Mouse (Mus musculus) thymus, postnatal 10 days (tissue): ENCODE results near the gene Gstt2.
"Not testable (repeated sequence)": the region's sequence is repeated elsewhere in the genome, so short reads cannot be mapped to it uniquely, and the experiment has no call there.

Experiments
- DNase-seq, 2 experiments: peaks; one replicate each; pipeline ENCODE4 v3.0.0; 2021; ENCODE audit warnings: low spot score in 2 of 2

The Gstt2 gene

GRCm38 (mm10) chr10:75855416-75855981 is 18.3 kb upstream of the Gstt2 start:
- no peak for DNase-seq

DNA sequence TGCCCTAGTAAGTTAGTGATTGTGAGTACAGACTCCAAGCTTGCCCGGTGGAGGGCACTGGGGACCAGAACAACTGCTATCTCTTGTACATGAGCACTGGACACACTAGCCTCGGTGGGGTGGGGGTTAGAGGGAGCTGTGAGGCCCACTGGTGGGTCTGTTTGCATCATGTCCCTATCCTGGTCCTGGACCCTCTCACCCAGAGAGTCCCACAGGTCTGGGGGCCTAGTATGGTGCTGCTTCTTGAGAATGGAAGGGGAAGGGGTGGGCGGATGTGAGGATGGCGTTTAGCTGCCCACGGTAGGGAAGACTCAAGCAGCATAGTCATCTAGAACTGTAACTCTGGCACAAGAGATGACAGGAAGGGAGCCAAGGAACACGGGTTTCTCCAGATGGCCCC is 17.6 kb upstream of the Gstt2 start:
- no peak for DNase-seq

DNA sequence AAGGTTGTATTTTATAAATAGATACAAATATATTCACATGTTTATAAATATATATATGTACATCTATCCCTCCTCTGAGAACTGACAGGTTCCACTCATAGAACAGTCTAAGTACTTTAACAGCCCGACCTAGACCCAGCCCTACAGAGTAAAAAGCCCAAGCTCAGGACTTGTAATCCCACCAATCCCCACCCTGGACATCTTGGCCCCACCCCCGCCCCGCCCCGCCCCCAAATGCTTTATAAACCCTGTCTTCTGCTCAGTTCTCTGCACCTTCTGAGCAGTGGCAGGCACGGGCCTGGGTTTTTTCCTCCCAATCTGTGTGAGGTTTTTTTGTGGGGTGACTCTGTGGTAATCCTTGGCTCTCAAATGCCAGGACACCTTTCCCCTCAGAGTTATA is 16.9 kb upstream of the Gstt2 start:
- no peak for DNase-seq

DNA sequence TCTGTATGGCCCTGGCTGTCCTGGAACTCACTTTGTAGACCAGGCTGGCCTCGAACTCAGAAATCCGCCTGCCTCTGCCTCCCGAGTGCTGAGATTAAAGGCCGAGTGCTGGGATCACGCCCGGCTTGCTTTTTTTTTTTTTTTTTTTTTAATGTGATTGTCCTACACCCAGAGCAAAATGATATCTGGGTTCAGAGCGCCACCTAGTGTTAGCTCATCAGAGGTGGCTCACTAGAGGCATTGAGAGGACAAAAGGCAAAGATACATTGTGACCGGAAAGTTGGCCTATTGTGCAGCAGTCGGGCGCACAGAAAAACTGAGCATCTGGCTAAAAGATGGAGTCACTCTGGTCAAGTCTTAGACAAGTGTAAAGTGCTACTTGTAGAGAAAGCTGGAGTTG is 16.2 kb upstream of the Gstt2 start:
- DNase-seq = peak; percentile 65 to 90

- no peak for DNase-seq
These were observed 15.4 kb upstream of the Gstt2 start for GRCm38 (mm10) chr10:75852539-75853125.

GRCm38 (mm10) chr10:75851681-75852080 is 14.5 kb upstream of the Gstt2 start:
- DNase-seq = no peak

DNA sequence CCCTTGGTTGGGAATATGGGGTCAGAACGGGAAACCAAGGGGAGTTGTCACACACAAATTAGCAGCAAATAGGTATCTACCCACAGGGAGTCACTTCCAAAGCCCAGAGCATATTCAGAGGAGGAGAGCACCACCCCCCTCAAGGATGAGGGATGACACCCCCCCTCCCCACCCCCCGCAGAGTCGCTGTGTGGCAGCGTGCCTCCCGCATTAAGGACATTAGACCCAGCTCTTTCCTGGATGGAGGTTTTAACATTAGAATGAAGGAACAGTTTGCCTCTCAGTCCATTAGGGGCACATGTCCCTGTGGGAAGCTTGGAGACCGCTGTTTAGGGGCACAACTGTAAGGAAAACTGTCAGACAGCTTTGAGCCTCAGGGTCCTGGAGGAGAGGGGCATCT is 13.9 kb upstream of the Gstt2 start:
- no peak for DNase-seq

GRCm38 (mm10) chr10:75848382-75848781 is 11.2 kb upstream of the Gstt2 start:
- DNase-seq = no peak

DNA sequence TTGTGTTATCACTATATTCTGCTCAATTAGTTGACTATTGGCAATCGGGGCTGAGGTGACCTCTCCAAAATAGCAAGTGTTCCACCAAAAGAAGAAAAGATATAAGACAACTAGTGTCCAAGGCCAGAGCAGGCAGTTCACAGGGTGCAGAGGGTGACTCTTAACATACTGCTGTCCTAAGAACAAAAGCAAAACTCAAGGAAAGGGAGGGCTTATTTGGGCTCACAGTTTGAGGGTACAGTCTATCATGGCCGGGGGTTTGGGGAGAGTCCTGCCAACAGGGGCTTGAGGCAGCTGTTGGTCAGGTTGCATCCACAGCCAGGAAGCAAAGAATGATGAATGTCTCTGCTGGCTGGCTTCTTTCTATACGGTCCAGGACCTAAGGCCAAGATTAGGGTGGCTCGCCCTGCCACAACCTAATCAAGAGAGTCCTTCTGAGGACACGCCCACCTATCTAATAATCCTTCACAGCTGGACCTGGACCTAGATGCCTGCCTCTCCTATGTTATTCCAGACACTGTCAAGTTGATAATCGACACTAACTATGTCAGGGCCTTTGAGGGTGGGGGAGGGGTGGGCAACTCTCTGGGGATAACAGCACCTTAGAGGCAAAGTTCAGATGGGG is 8.2 kb upstream of the Gstt2 start:
- no peak for DNase-seq

GRCm38 (mm10) chr10:75844800-75845199 is 7.6 kb upstream of the Gstt2 start:
- no peak for DNase-seq

GRCm38 (mm10) chr10:75843898-75844297 is 6.7 kb upstream of the Gstt2 start:
- not testable (repeated sequence) for DNase-seq

GRCm38 (mm10) chr10:75839092-75839491 is 1.9 kb upstream of the Gstt2 start:
- DNase-seq = no peak

- DNase-seq = peak; percentile 77 to 84
These were observed 1.3 kb downstream of the Gstt2 start for GRCm38 (mm10) chr10:75835761-75836531.

GRCm38 (mm10) chr10:75835307-75835706 is 1.9 kb downstream of the Gstt2 start:
- peak; percentile 60 to 61 for DNase-seq

GRCm38 (mm10) chr10:75834721-75835120 is 2.5 kb downstream of the Gstt2 start:
- DNase-seq = no peak

DNA sequence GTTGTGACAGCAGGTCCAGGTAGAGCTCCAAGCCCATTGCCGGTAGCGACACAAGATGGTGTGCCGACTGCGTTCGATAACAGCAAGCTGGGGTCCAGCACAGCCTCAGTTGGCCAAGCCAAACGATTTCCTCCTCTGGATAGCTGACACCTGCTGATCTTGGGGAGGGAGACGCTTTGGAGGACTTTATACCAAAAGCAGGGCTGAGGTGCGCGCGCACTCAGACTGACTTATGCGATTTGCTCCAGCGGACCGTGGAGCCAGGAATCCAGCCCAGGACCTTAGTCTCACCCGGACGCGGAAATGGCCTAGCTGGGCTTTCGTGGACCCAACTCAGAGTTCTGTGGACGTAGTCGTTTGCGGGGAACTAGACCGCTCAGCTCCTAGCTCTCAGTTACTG is 3.0 kb downstream of the Gstt2 start:
- peak; percentile 67 to 75 for DNase-seq

- peak in 1 of 2 experiments; percentile 33 for DNase-seq
These were observed 3.7 kb downstream of the Gstt2 start for GRCm38 (mm10) chr10:75833456-75834080.

DNA sequence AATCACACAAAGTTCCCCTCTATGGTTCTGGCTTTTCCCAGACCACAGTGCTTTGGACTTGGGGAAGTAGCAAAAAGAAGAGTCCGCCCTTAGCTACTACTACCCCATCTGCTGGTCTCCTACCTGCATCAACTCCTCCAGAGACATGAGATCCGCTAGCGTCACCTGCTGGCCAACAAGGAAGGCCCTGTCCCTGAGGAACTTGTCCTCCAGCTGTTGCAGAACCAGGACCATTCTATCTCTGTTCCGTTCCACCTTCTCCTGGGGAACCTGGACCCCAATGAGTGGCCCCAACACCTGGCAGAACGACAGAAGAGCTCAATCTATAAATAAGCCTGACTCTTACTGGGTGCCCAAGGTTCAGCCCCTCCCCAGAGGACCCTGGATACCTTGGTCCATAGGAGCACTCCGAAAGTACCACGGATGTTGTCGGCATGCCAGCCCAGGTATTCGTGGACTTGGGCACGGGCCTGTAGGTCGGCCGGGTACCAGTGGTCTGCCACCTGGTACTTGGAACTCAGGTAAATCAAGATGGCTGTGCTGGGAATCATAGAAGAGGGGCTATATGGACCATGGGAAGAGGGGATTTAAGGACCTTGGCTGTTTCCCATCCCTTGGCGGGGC is 4.8 kb downstream of the Gstt2 start:
- peak; percentile 51 to 74 for DNase-seq

DNA sequence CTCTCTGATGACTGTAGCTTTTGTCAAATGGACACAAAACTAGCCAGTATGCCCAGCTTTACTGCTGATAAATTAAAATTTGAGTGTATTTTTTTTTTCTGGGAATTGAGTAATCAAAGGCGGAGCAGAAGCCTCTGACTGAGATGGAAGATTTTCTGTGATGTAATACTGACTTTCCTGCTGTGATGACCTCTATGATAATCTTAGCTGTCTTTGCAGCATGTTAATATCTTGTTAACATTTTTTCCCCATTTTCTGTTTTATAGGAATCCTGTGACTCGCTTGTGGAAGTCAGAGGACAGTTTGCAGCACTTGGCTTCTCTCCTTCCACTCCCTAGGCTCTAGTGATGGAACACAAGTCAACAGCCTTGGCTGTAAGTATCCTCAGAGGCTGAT is 7.0 kb downstream of the Gstt2 start:
- DNase-seq = no peak

- no peak for DNase-seq
These were observed 7.5 kb downstream of the Gstt2 start for GRCm38 (mm10) chr10:75829529-75830274.

DNA sequence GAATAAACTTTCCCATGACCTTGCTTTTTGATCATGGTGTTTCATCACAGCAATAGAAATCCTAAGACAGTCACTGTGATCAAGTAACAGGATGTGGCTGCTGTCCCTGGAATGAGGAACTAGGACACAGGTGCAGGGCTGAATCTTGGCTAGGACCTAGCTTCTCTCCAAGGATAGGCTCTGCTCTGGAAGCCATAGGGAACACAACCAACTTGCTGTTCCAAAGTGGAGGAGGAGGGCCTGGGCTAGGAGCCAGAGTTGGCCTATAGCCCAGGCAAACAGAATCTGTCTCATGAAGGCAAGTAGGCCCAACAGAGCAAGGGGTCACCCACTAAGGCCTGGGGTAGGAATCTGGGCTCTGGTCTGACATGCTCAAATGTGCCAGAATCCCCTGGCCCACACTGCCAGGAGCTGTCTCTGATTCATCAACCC is 8.7 kb downstream of the Gstt2 start:
- no peak for DNase-seq
